Comparison of ENCODE assay signal across 20 mouse cellular contexts in genomic region chr5:90075629-90076349, GRCm38 (mm10).
DNase-seq lines count a peak whose midpoint lies in the region.
"Had no signal": no experiment of that assay in that cellular context is flagged by ENCODE, and none has a peak within 500 bp of the region (broad histone marks: within the 10 kb centered on the region; RNA-seq: fewer than 3 reads in every experiment).

No protein-coding gene starts in this region.

- H3K4me3 ChIP-seq in heart, embryonic 10.5 days: no peak overlapping the region
- H3K4me3 ChIP-seq: embryonic facial prominence, embryonic 10.5 days; erythroblast, embryonic 14.5 days; heart, embryonic 15.5 days; hindbrain, embryonic 15.5 days; left cerebral cortex, adult 2 months; limb, embryonic 13.5 days had no signal

- WGBS in heart, embryonic 10.5 days: 88% methylated on average over 11 of the region's 11 CpGs

- no peaks in the 10 kb centered on the region for H3K9me3 ChIP-seq in heart, embryonic 10.5 days
- H3K9me3 ChIP-seq: embryonic facial prominence, embryonic 10.5 days; heart, embryonic 15.5 days; hindbrain, embryonic 15.5 days; limb, embryonic 13.5 days had no signal

- no peaks in the 10 kb centered on the region for H3K27me3 ChIP-seq in heart, embryonic 10.5 days (ENCODE audit: insufficient read depth, poor library complexity, severe bottlenecking)
- H3K27me3 ChIP-seq: heart, embryonic 15.5 days; hindbrain, embryonic 15.5 days; limb, embryonic 13.5 days had no signal

- no peak overlapping the region for H3K27ac ChIP-seq in heart, embryonic 10.5 days
- H3K27ac ChIP-seq: embryonic facial prominence, embryonic 10.5 days; heart, embryonic 15.5 days; hindbrain, embryonic 15.5 days; left cerebral cortex, adult 2 months; limb, embryonic 13.5 days; liver, embryonic 14.5 days; stomach, postnatal 0 days had no signal

- H3K36me3 ChIP-seq in heart, embryonic 10.5 days: no peaks in the 10 kb centered on the region
- H3K36me3 ChIP-seq: embryonic facial prominence, embryonic 10.5 days; heart, embryonic 15.5 days; hindbrain, embryonic 15.5 days; limb, embryonic 13.5 days had no signal

- intact Hi-C loops in heart, postnatal 25 days (cut with DNase I): no loop called here
- intact Hi-C loops in left cerebral cortex, postnatal 4 days (cut with DNase I): no loop called here

- peak; percentile 50 to 77 for DNase-seq in heart, adult 18-20 months
- no peak for DNase-seq in heart, embryonic 10.5 days (ENCODE audit: low spot score)
- DNase-seq in heart, adult 8-10 months (ENCODE audit: low spot score): peak; percentile 62
- peak; percentile 35 for DNase-seq in heart, postnatal 25 days (ENCODE audit: low spot score)
- peak; percentile 38 for DNase-seq in lung, postnatal 14 days
- no peak for DNase-seq in left cerebral cortex, postnatal 4 days
- no peak for DNase-seq in left cerebral cortex, adult 9 months (ENCODE audit: low spot score in 2 of 2)
- DNase-seq: adrenal gland, adult 8-10 months; B cell, adult 2 months; cerebellum, adult 11-12 months; kidney, postnatal 14 days; thymus, postnatal 25 days had no signal

- H3K4me1 ChIP-seq in heart, embryonic 10.5 days: no peaks in the 10 kb centered on the region
- H3K4me1 ChIP-seq: embryonic facial prominence, embryonic 10.5 days; heart, embryonic 15.5 days; hindbrain, embryonic 15.5 days; limb, embryonic 13.5 days had no signal

Comparison
In these comparisons a context has a peak if more than half of its experiments do, and no peak if none do; other contexts are left out.
1. DNase-seq: peak in heart, adult 18-20 months (2 of 2), heart, adult 8-10 months (single experiment), heart, postnatal 25 days (single experiment) and lung, postnatal 14 days (single experiment); none in heart, embryonic 10.5 days (single experiment), left cerebral cortex, postnatal 4 days (single experiment) and left cerebral cortex, adult 9 months (0 of 2).